Mouse (Mus musculus): ENCODE results near the gene St8sia1. TPM values are rescaled to one million over a fixed set of nuclear protein-coding genes. Genes with fewer than 3 reads are reported as not detected.
A peak's percentile ranks its signal among the peaks of the same experiment; 100 is the strongest.

The St8sia1 gene
- polyA plus RNA-seq, 1 experiment from 2014 or later = 0.07 TPM

- 78% methylated on average over 11 of the region's 11 CpGs for WGBS
- Histone ChIP-seq H3K27me3 (ENCODE audit: insufficient read depth, low read length) (no peaks in the 10 kb centered on the region), H3K9ac (no peak overlapping the region), H3K27ac (ENCODE audit: low read depth) (no peak overlapping the region), H3K36me3 (ENCODE audit: insufficient read depth) (no peaks in the 10 kb centered on the region), H3K4me3 (ENCODE audit: low read depth, low read length) (no peak overlapping the region), H3K4me1 (ENCODE audit: insufficient read depth) (no peaks in the 10 kb centered on the region), H3K4me2 (no peak overlapping the region), H3K9me3 (ENCODE audit: low read depth, low read length) (no peaks in the 10 kb centered on the region)
- ATAC-seq (ENCODE audit: insufficient read depth) (0 out of 2 replicates have a peak, but pooled peaks have one; percentile 17), DNase-seq (no peak)
- no peak for TF ChIP-seq CTCF (IDR thresholded peaks at IDR 0.05; ENCODE audit: low read depth)
Measured at GRCm38 (mm10) chr6:142885364-142886154, 78.7 kb downstream of the St8sia1 start.

GRCm38 (mm10) chr6:142884128-142884527 lies 80.1 kb downstream of the St8sia1 start:
- Histone ChIP-seq H3K9ac (no peak overlapping the region), H3K36me3 (ENCODE audit: insufficient read depth) (no peaks in the 10 kb centered on the region), H3K9me3 (ENCODE audit: low read depth, low read length) (no peaks in the 10 kb centered on the region), H3K4me2 (no peak overlapping the region), H3K27me3 (ENCODE audit: insufficient read depth, low read length) (no peaks in the 10 kb centered on the region), H3K4me3 (ENCODE audit: low read depth, low read length) (no peak overlapping the region), H3K4me1 (ENCODE audit: insufficient read depth) (0 out of 2 replicates have a peak, but pooled peaks cover 4% of the 10 kb centered on the region), H3K27ac (ENCODE audit: low read depth) (no peak overlapping the region)
- no peak for TF ChIP-seq CTCF (IDR thresholded peaks at IDR 0.05; ENCODE audit: low read depth)
- peak; percentile 65; the same call in 1 of the 2 replicates for ATAC-seq (ENCODE audit: insufficient read depth)
- DNase-seq = peak; percentile 42
- 49% methylated on average over 9 of the region's 9 CpGs for WGBS

- Histone ChIP-seq H3K27me3 (ENCODE audit: insufficient read depth, low read length) (no peaks in the 10 kb centered on the region), H3K9ac (no peak overlapping the region), H3K9me3 (ENCODE audit: low read depth, low read length) (no peaks in the 10 kb centered on the region), H3K36me3 (ENCODE audit: insufficient read depth) (no peaks in the 10 kb centered on the region), H3K4me2 (no peak overlapping the region), H3K4me3 (ENCODE audit: low read depth, low read length) (no peak overlapping the region), H3K27ac (ENCODE audit: low read depth) (no peak overlapping the region), H3K4me1 (ENCODE audit: insufficient read depth) (peaks cover 14% of the 10 kb centered on the region)
- WGBS = 83% methylated on average over 8 of the region's 8 CpGs
- no peak for DNase-seq
- ATAC-seq (ENCODE audit: insufficient read depth) = no peak
- no peak for TF ChIP-seq CTCF (IDR thresholded peaks at IDR 0.05; ENCODE audit: low read depth)
Measured at GRCm38 (mm10) chr6:142880849-142881470, 83.3 kb downstream of the St8sia1 start.

- no peak overlapping the region for H3K4me3 ChIP-seq (ENCODE audit: low read depth, low read length)
- no peak overlapping the region for H3K9ac ChIP-seq
- H3K4me2 ChIP-seq = peak overlapping the region; percentile 36
- peaks cover 14% of the 10 kb centered on the region for H3K4me1 ChIP-seq (ENCODE audit: insufficient read depth)
- no peaks in the 10 kb centered on the region for H3K36me3 ChIP-seq (ENCODE audit: insufficient read depth)
- no peaks in the 10 kb centered on the region for H3K9me3 ChIP-seq (ENCODE audit: low read depth, low read length)
- no peak for TF ChIP-seq CTCF (IDR thresholded peaks at IDR 0.05; ENCODE audit: low read depth)
- no peaks in the 10 kb centered on the region for H3K27me3 ChIP-seq (ENCODE audit: insufficient read depth, low read length)
- H3K27ac ChIP-seq (ENCODE audit: low read depth) = 0 out of 2 replicates have a peak overlapping the region, but pooled peaks have one; percentile 36
- peak; percentile 75 for DNase-seq
- peak; percentile 67 for ATAC-seq (ENCODE audit: insufficient read depth)
- WGBS = 8% methylated on average over 15 of the region's 15 CpGs
Measured at GRCm38 (mm10) chr6:142878744-142879701, 85.2 kb downstream of the St8sia1 start.

- no peak overlapping the region for H3K27ac ChIP-seq (ENCODE audit: low read depth)
- no peak for ATAC-seq (ENCODE audit: insufficient read depth)
- 28% methylated on average over 6 of the region's 6 CpGs for WGBS
- TF ChIP-seq CTCF (IDR thresholded peaks at IDR 0.05; ENCODE audit: low read depth) = no peak
- H3K4me1 ChIP-seq (ENCODE audit: insufficient read depth) = peaks cover 14% of the 10 kb centered on the region
- H3K4me3 ChIP-seq (ENCODE audit: low read depth, low read length) = no peak overlapping the region
- H3K9me3 ChIP-seq (ENCODE audit: low read depth, low read length) = no peaks in the 10 kb centered on the region
- H3K9ac ChIP-seq = no peak overlapping the region
- H3K27me3 ChIP-seq (ENCODE audit: insufficient read depth, low read length) = no peaks in the 10 kb centered on the region
- no peaks in the 10 kb centered on the region for H3K36me3 ChIP-seq (ENCODE audit: insufficient read depth)
- H3K4me2 ChIP-seq = no peak overlapping the region
- no peak for DNase-seq
Measured at GRCm38 (mm10) chr6:142877221-142877620, 87.0 kb downstream of the St8sia1 start.

GRCm38 (mm10) chr6:142876279-142876899 lies 87.9 kb downstream of the St8sia1 start:
- peak; percentile 60 for DNase-seq
- no peak overlapping the region for H3K4me3 ChIP-seq (ENCODE audit: low read depth, low read length)
- H3K36me3 ChIP-seq (ENCODE audit: insufficient read depth) = no peaks in the 10 kb centered on the region
- WGBS = 13% methylated on average over 8 of the region's 8 CpGs
- H3K9ac ChIP-seq = no peak overlapping the region
- no peaks in the 10 kb centered on the region for H3K9me3 ChIP-seq (ENCODE audit: low read depth, low read length)
- H3K27me3 ChIP-seq (ENCODE audit: insufficient read depth, low read length) = no peaks in the 10 kb centered on the region
- TF ChIP-seq CTCF (IDR thresholded peaks at IDR 0.05; ENCODE audit: low read depth) = no peak
- H3K4me1 ChIP-seq (ENCODE audit: insufficient read depth) = peaks cover 14% of the 10 kb centered on the region
- no peak overlapping the region for H3K27ac ChIP-seq (ENCODE audit: low read depth)
- no peak overlapping the region for H3K4me2 ChIP-seq
- ATAC-seq (ENCODE audit: insufficient read depth) = no peak

All from lung, embryonic 14.5 days (tissue).